Mouse (Mus musculus) limb, embryonic 13.5 days (tissue): Measurements from ENCODE around the gene Elk3. TPM values are rescaled to one million over a fixed set of nuclear protein-coding genes. Genes with fewer than 3 reads are reported as not detected.
A peak's percentile ranks its signal among the peaks of the same experiment; 100 is the strongest.

ENCODE experiments used
- ATAC-seq: fragments of 200-750 bp; cut with Nextera tagmentation; 2 replicates; pipeline ENCODE4 v1.8.0; 2017; ENCODE audit warnings: low read depth, moderate number of reproducible peaks, moderate TSS enrichment; ENCODE audit not compliant: low FRiP score
- H3K27ac ChIP-seq: fragments of 300-500 bp; sonication (generic); 2 replicates; pipeline ENCODE4 v1.5.1; 2015; ENCODE audit warnings: inconsistent platforms, mild to moderate bottlenecking, moderate library complexity
- H3K27me3 ChIP-seq: fragments of 300-500 bp; sonication (generic); 2 replicates; pipeline ENCODE4 v1.6.1; 2015; ENCODE audit warnings: mild to moderate bottlenecking, inconsistent platforms
- H3K36me3 ChIP-seq: fragments of 300-500 bp; sonication (generic); 2 replicates; pipeline ENCODE4 v1.6.1; 2015; ENCODE audit warnings: inconsistent platforms, mild to moderate bottlenecking, moderate library complexity
- H3K4me1 ChIP-seq: fragments of 300-500 bp; sonication (generic); 2 replicates; pipeline ENCODE4 v1.6.1; 2015; ENCODE audit warnings: inconsistent platforms
- H3K4me2 ChIP-seq: fragments of 300-500 bp; sonication (generic); replicated peaks from 2 replicates; pipeline ENCODE4 v1.6.1; 2015; ENCODE audit warnings: inconsistent platforms, mild to moderate bottlenecking, moderate library complexity
- H3K4me3 ChIP-seq: fragments of 300-500 bp; sonication (generic); 2 replicates; pipeline ENCODE4 v1.5.1; 2015; ENCODE audit warnings: moderate library complexity, mild to moderate bottlenecking, inconsistent platforms
- H3K9ac ChIP-seq: fragments of 300-500 bp; sonication (generic); 2 replicates; pipeline ENCODE4 v1.6.1; 2015; ENCODE audit warnings: mild to moderate bottlenecking, inconsistent platforms
- H3K9me3 ChIP-seq: fragments of 300-500 bp; sonication (generic); 2 replicates; pipeline ENCODE4 v1.6.1; 2016; ENCODE audit warnings: inconsistent platforms
- WGBS: fragments of 180-500 bp; shearing (Covaris S2); methylation state at CpG from one replicate; pipeline ENCODE4 v1.1.7; 2015; 5-methylcytosine and 5-hydroxymethylcytosine counted together
- polyA plus RNA-seq: library from polyadenylated mRNA; unstranded; fragments of >200 nt; fragmentation: Nextera tagmentation; extraction: Ambion mirVana; gene quantifications from 2 replicates; pipeline ENCODE4 v1.2.1, GENCODE M21; 2015

Elk3 gene
- polyA plus RNA-seq, 1 experiment from 2014 or later = 48.6 TPM

GRCm38 (mm10) chr10:93246185-93246920 is 64.6 kb downstream of the Elk3 start:
- H3K9me3 ChIP-seq = no peaks in the 10 kb centered on the region
- H3K4me1 ChIP-seq = peaks cover 52% of the 10 kb centered on the region
- no peaks in the 10 kb centered on the region for H3K27me3 ChIP-seq
- peaks cover 40% of the 10 kb centered on the region for H3K36me3 ChIP-seq
- WGBS = 96% methylated on average over 7 of the region's 7 CpGs
- no peak overlapping the region for H3K4me2 ChIP-seq
- H3K9ac ChIP-seq = no peak overlapping the region
- no peak overlapping the region for H3K4me3 ChIP-seq
- H3K27ac ChIP-seq = peak overlapping the region; percentile 53; the same call in 1 of the 2 replicates
- ATAC-seq = no peak

GRCm38 (mm10) chr10:93244209-93244705 is 66.7 kb downstream of the Elk3 start:
- no peak overlapping the region for H3K9ac ChIP-seq

GRCm38 (mm10) chr10:93242861-93243260 is 68.1 kb downstream of the Elk3 start:
- Histone ChIP-seq H3K9ac (no peak overlapping the region), H3K27ac (no peak overlapping the region), H3K4me3 (no peak overlapping the region), H3K4me1 (peaks cover 23% of the 10 kb centered on the region), H3K4me2 (no peak overlapping the region), H3K9me3 (no peaks in the 10 kb centered on the region), H3K27me3 (no peaks in the 10 kb centered on the region), H3K36me3 (peaks cover 46% of the 10 kb centered on the region)
- WGBS = 10% methylated on average over 5 of the region's 5 CpGs
- no peak for ATAC-seq

More at GRCm38 (mm10) chr10:93244209-93244705, 66.7 kb downstream of the Elk3 start:
- Histone ChIP-seq H3K27me3 (no peaks in the 10 kb centered on the region), H3K27ac (peak overlapping the region; percentile 22; the same call in 1 of the 2 replicates), H3K9me3 (no peaks in the 10 kb centered on the region), H3K4me2 (no peak overlapping the region), H3K36me3 (peaks cover 43% of the 10 kb centered on the region), H3K4me3 (no peak overlapping the region), H3K4me1 (peaks cover 33% of the 10 kb centered on the region)
- ATAC-seq = no peak
- WGBS = 74% methylated on average over 10 of the region's 10 CpGs

- no peak for ATAC-seq
- Histone ChIP-seq H3K4me2 (no peak overlapping the region), H3K4me1 (peaks cover 16% of the 10 kb centered on the region), H3K9ac (no peak overlapping the region), H3K36me3 (peaks cover 44% of the 10 kb centered on the region), H3K27me3 (no peaks in the 10 kb centered on the region), H3K9me3 (no peaks in the 10 kb centered on the region), H3K27ac (no peak overlapping the region), H3K4me3 (no peak overlapping the region)
- 33% methylated on average over 3 of the region's 3 CpGs for WGBS
Measured at GRCm38 (mm10) chr10:93242208-93242607, 68.7 kb downstream of the Elk3 start.

- H3K27me3 ChIP-seq = no peaks in the 10 kb centered on the region
- no peak overlapping the region for H3K4me2 ChIP-seq
- no peak overlapping the region for H3K9ac ChIP-seq
- H3K4me3 ChIP-seq = no peak overlapping the region
- H3K4me1 ChIP-seq = peaks cover 2% of the 10 kb centered on the region
- H3K9me3 ChIP-seq = no peaks in the 10 kb centered on the region
- no peak for ATAC-seq
- WGBS = 79% methylated on average over 9 of the region's 9 CpGs
- H3K27ac ChIP-seq = no peak overlapping the region
- H3K36me3 ChIP-seq = peaks cover 59% of the 10 kb centered on the region
Measured at GRCm38 (mm10) chr10:93239201-93239806, 71.6 kb downstream of the Elk3 start.

GRCm38 (mm10) chr10:93234692-93235091 is 76.2 kb downstream of the Elk3 start:
- peaks cover 63% of the 10 kb centered on the region for H3K36me3 ChIP-seq

GRCm38 (mm10) chr10:93233665-93234194 is 77.2 kb downstream of the Elk3 start:
- no peak overlapping the region for H3K27ac ChIP-seq
- WGBS = 83% methylated on average over 6 of the region's 6 CpGs
- no peaks in the 10 kb centered on the region for H3K9me3 ChIP-seq
- no peak overlapping the region for H3K9ac ChIP-seq
- no peak for ATAC-seq
- no peak overlapping the region for H3K4me2 ChIP-seq
- no peaks in the 10 kb centered on the region for H3K27me3 ChIP-seq
- peaks cover 55% of the 10 kb centered on the region for H3K36me3 ChIP-seq
- no peaks in the 10 kb centered on the region for H3K4me1 ChIP-seq
- H3K4me3 ChIP-seq = no peak overlapping the region

More at GRCm38 (mm10) chr10:93234692-93235091, 76.2 kb downstream of the Elk3 start:
- Histone ChIP-seq H3K27ac (no peak overlapping the region), H3K4me1 (no peaks in the 10 kb centered on the region), H3K9me3 (no peaks in the 10 kb centered on the region), H3K4me2 (no peak overlapping the region), H3K4me3 (no peak overlapping the region), H3K27me3 (no peaks in the 10 kb centered on the region), H3K9ac (no peak overlapping the region)
- ATAC-seq = no peak
- WGBS = 90% methylated on average over 9 of the region's 9 CpGs

GRCm38 (mm10) chr10:93231893-93232292 is 79.0 kb downstream of the Elk3 start:
- no peak overlapping the region for H3K4me2 ChIP-seq
- no peak overlapping the region for H3K27ac ChIP-seq
- H3K4me1 ChIP-seq = peaks cover 5% of the 10 kb centered on the region
- H3K9ac ChIP-seq = no peak overlapping the region
- H3K4me3 ChIP-seq = no peak overlapping the region
- H3K9me3 ChIP-seq = no peaks in the 10 kb centered on the region
- H3K36me3 ChIP-seq = peaks cover 45% of the 10 kb centered on the region
- 92% methylated on average over 5 of the region's 5 CpGs for WGBS
- ATAC-seq = no peak
- no peaks in the 10 kb centered on the region for H3K27me3 ChIP-seq

- no peak overlapping the region for H3K27ac ChIP-seq
- peaks cover 47% of the 10 kb centered on the region for H3K36me3 ChIP-seq
- no peak for ATAC-seq
- H3K4me2 ChIP-seq = no peak overlapping the region
- WGBS = 90% methylated on average over 4 of the region's 4 CpGs
- no peak overlapping the region for H3K4me3 ChIP-seq
- H3K27me3 ChIP-seq = no peaks in the 10 kb centered on the region
- H3K4me1 ChIP-seq = peaks cover 5% of the 10 kb centered on the region
- H3K9ac ChIP-seq = no peak overlapping the region
- H3K9me3 ChIP-seq = no peaks in the 10 kb centered on the region
Measured at GRCm38 (mm10) chr10:93231490-93231889, 79.4 kb downstream of the Elk3 start.

- Histone ChIP-seq H3K4me3 (no peak overlapping the region), H3K36me3 (peaks cover 39% of the 10 kb centered on the region), H3K27me3 (no peaks in the 10 kb centered on the region), H3K9ac (no peak overlapping the region), H3K9me3 (no peaks in the 10 kb centered on the region), H3K4me1 (peaks cover 10% of the 10 kb centered on the region), H3K27ac (no peak overlapping the region), H3K4me2 (no peak overlapping the region)
- WGBS = 69% methylated on average over 11 of the region's 11 CpGs
- no peak for ATAC-seq
Measured at GRCm38 (mm10) chr10:93228401-93229007, 82.4 kb downstream of the Elk3 start.

GRCm38 (mm10) chr10:93227921-93228320 is 83.0 kb downstream of the Elk3 start:
- 75% methylated on average over 8 of the region's 8 CpGs for WGBS
- Histone ChIP-seq H3K27me3 (no peaks in the 10 kb centered on the region), H3K27ac (no peak overlapping the region), H3K4me2 (no peak overlapping the region), H3K4me1 (peaks cover 10% of the 10 kb centered on the region), H3K4me3 (no peak overlapping the region), H3K36me3 (peaks cover 34% of the 10 kb centered on the region), H3K9me3 (no peaks in the 10 kb centered on the region), H3K9ac (no peak overlapping the region)
- ATAC-seq = no peak

- 66% methylated on average over 6 of the region's 6 CpGs for WGBS
- no peak for ATAC-seq
- Histone ChIP-seq H3K36me3 (peaks cover 23% of the 10 kb centered on the region), H3K9ac (no peak overlapping the region), H3K4me1 (peaks cover 10% of the 10 kb centered on the region), H3K27me3 (no peaks in the 10 kb centered on the region), H3K4me2 (no peak overlapping the region), H3K4me3 (no peak overlapping the region), H3K27ac (no peak overlapping the region), H3K9me3 (no peaks in the 10 kb centered on the region)
Measured at GRCm38 (mm10) chr10:93225751-93226150, 85.2 kb downstream of the Elk3 start.
